Mouse (Mus musculus) forebrain, postnatal 0 days (tissue): Measurements from ENCODE around the gene Tmem29. TPM values are rescaled to one million over a fixed set of nuclear protein-coding genes. Genes with fewer than 3 reads are reported as not detected.

ENCODE experiments used
- ATAC-seq: fragments of 200-750 bp; cut with Nextera tagmentation; 2 replicates; pipeline ENCODE4 v1.8.0; 2017; ENCODE audit warnings: mild to moderate bottlenecking, moderate library complexity
- DNase-seq: peaks from one replicate; pipeline ENCODE4 v3.0.0-alpha.2; 2015
- H3K27ac ChIP-seq: fragments of 300-500 bp; sonication (generic); 2 replicates; pipeline ENCODE4 v1.5.1; 2014; ENCODE audit warnings: low read depth, mild to moderate bottlenecking, antibody characterized with exemption, low read length, moderate library complexity, mixed read lengths
- H3K27me3 ChIP-seq: fragments of 300-500 bp; sonication (generic); 2 replicates; pipeline ENCODE4 v1.6.1; 2014; ENCODE audit warnings: mild to moderate bottlenecking, low read length, mixed read lengths; ENCODE audit not compliant: insufficient read depth
- H3K36me3 ChIP-seq: fragments of 300-500 bp; sonication (generic); 2 replicates; pipeline ENCODE4 v1.6.1; 2014; ENCODE audit warnings: mild to moderate bottlenecking, moderate library complexity; ENCODE audit not compliant: insufficient read depth
- H3K4me1 ChIP-seq: fragments of 300-500 bp; sonication (generic); 2 replicates; pipeline ENCODE4 v1.6.1; 2014; ENCODE audit warnings: antibody characterized with exemption; ENCODE audit not compliant: insufficient read depth
- H3K4me2 ChIP-seq: fragments of 300-500 bp; sonication (generic); 2 replicates; pipeline ENCODE4 v1.6.1; 2014; ENCODE audit warnings: low read depth, mild to moderate bottlenecking, moderate library complexity
- H3K4me3 ChIP-seq: fragments of 300-500 bp; sonication (generic); 2 replicates; pipeline ENCODE4 v1.5.1; 2014; ENCODE audit warnings: low read depth, low read length, mixed read lengths
- H3K9ac ChIP-seq: fragments of 300-500 bp; sonication (generic); 2 replicates; pipeline ENCODE4 v1.6.1; 2014; ENCODE audit warnings: mild to moderate bottlenecking
- H3K9me3 ChIP-seq: fragments of 300-500 bp; sonication (generic); 2 replicates; pipeline ENCODE4 v1.6.1; 2016; ENCODE audit warnings: low read length
- CTCF ChIP-seq: sonication (generic); IDR thresholded peaks from 2 replicates; pipeline ENCODE4 v1.5.1; 2016; ENCODE audit warnings: antibody characterized with exemption, control low read depth, low read depth
- WGBS: fragments of 180-500 bp; shearing (Covaris S2); extraction: QIAGEN DNeasy Blood & Tissue Kit; methylation state at CpG from one replicate; pipeline ENCODE4 v1.1.7; 2014; 5-methylcytosine and 5-hydroxymethylcytosine counted together
- polyA plus RNA-seq: library from polyadenylated mRNA; unstranded; fragments of >200 nt; fragmentation: Nextera tagmentation; extraction: Ambion mirVana; gene quantifications from 2 replicates; pipeline ENCODE4 v1.2.1, GENCODE M21; 2015
- total RNA-seq: library from RNA; depleted of rRNA; stranded (reverse); fragments of >200 nt; gene quantifications from 2 replicates; pipeline ENCODE4 v1.2.3, GENCODE M21; 2014; rRNA removed

Gene Tmem29
- total and polyA plus RNA-seq, 2 experiments from 2014 or later, result 46.8 to 68.5 TPM

DNA sequence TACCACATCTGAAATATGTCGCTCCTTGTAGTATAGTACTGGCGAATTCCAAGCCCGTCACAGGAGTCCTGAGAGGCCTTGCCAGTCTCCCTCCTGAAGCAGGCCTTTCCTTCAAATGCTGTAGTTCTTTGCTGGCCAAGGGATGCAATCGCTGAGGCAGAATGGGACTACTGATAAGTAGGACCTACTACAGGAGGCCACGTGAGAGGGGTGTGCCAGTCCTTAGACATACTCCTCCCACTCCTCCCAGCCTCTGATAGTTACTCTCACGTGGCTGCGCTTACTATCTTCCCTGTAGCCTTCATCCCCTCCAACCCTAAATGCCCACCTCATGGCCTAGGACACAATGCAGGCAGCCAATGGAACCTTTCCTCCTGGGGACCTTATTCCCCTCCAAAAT, 23.6 kb downstream of the Tmem29 start:
- TF ChIP-seq CTCF, result no peak
- Histone ChIP-seq H3K9ac (no peak overlapping the region), H3K36me3 (no peaks in the 10 kb centered on the region), H3K4me3 (no peak overlapping the region), H3K4me1 (no peaks in the 10 kb centered on the region), H3K27ac (no peak overlapping the region), H3K4me2 (no peak overlapping the region), H3K9me3 (no peaks in the 10 kb centered on the region), H3K27me3 (no peaks in the 10 kb centered on the region)
- no peak for DNase-seq
- ATAC-seq, result no peak
- WGBS, result 88% methylated on average over 7 of the region's 7 CpGs

DNA sequence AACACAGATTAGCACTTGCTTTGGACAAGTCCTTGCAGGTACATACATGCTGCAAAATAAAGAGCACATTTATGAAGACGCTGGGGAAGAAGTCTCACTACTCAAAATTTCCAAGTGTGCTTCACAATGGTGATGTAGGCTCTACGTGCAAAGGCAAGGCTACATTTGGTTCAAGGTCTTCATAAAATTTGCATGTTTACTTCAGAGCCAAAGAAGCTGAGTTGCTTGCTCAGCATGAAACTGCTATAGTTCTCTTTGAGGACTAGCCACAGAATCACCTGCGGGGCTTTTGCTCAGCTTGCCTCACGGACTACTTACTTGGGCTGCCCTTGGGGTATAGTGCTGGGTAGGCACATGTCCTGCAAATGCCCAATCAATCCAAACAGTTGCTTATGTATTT, 45.4 kb downstream of the Tmem29 start:
- TF ChIP-seq CTCF, result no peak
- 90% methylated on average over 4 of the region's 4 CpGs for WGBS

More for the DNA sequence above, 45.4 kb downstream of the Tmem29 start:
- ATAC-seq (no peak), DNase-seq (no peak)
- H3K4me1 ChIP-seq, result no peaks in the 10 kb centered on the region
- H3K4me3 ChIP-seq, result no peak overlapping the region
- no peaks in the 10 kb centered on the region for H3K9me3 ChIP-seq
- peaks cover 6% of the 10 kb centered on the region; the same call in 1 of the 2 replicates for H3K36me3 ChIP-seq
- H3K27me3 ChIP-seq, result no peaks in the 10 kb centered on the region
- no peak overlapping the region for H3K4me2 ChIP-seq
- no peak overlapping the region for H3K9ac ChIP-seq
- H3K27ac ChIP-seq, result no peak overlapping the region

Other genes starting within 250 kb of the Tmem29 start
- gene Alas2, start 88.2 kb upstream of the Tmem29 start, total RNA-seq, result 8.9 and 11.5 TPM in 2 replicates
- 7.7 and 9.1 TPM in 2 replicates for gene Alas2, start 88.2 kb upstream of the Tmem29 start, polyA plus RNA-seq
- 2.0 and 3.9 TPM in 2 replicates for gene Pfkfb1, start 129.1 kb upstream of the Tmem29 start, total RNA-seq
- 4.0 and 4.2 TPM in 2 replicates for gene Pfkfb1, start 129.1 kb upstream of the Tmem29 start, polyA plus RNA-seq
- 22.9 and 24.0 TPM in 2 replicates for gene Apex2, start 130.7 kb upstream of the Tmem29 start, total RNA-seq
- 9.7 and 14.1 TPM in 2 replicates for gene Apex2, start 130.7 kb upstream of the Tmem29 start, polyA plus RNA-seq
- 127 and 186 TPM in 2 replicates for gene Tro, start 198.4 kb upstream of the Tmem29 start, total RNA-seq
- gene Tro, start 198.4 kb upstream of the Tmem29 start, polyA plus RNA-seq, result 51.8 and 61.8 TPM in 2 replicates